Mouse (Mus musculus): ENCODE measurements around the gene Ces5a.

Ces5a gene

DNA sequence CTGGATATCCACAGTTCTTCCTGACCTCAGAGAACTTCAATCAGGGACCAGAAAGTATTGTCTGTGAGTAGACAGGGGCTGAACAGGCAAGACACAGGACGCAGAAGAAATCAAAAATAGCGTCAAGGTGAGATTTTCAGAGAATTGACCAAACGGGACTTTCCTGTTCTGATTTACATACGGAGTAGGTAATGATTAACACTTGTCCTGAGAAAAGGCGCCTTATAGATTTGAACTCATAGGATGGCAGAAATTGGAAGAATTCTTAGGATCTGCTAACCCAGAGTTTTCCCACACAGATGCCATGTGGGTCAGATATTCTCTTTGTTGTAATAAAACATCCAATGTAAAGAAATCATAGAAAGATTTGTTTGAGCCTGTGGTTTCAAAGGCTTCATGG is at the start of gene Ces5a:
Ces5a (minus strand) TSS at position 101 of the 400 bp plus-strand sequence.
- DNase-seq (ENCODE audit: low read depth, low spot score), result no peak

DNA sequence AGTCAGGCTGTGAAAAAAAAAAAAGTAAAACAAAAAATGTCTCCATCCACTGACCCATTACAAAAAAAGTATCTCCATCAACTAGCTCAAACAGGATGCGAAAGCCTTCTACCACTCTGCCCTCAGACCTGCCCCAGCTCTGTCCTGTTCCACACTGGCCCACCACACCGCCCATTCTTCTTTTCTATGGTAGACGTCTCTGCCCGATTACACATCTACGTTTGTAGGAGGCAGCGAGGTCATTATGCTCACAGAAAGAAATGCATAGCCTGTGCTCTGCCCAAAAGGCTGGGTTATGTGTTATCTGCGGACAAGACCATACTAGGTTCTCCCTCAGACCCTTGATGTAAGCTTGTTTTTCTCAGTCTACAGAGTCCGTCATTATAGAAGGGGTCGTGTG is 37.2 kb upstream of the Ces5a start:
- DNase-seq (ENCODE audit: low read depth, low spot score), result no peak

DNA sequence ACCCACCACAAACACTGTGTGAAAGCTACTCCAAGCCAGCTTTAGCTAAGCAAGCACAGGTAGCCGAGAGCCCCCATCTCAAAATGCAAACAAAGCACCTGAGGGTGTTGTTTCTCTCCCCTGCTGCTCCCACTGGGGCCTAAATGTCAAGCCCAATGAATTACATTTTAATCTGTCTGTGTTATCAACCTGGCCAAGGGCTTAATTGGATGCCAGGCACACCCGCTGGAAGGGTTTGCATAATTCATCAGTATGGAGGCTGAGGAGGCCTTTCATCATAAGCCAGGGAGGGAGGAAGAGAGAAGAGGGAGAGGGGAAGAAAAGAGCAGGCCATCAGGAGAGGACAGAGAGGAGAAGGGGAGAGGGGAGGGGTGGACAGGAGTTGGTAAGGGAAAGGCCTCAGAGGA is 36.5 kb upstream of the Ces5a start:
- DNase-seq (ENCODE audit: low read depth, low spot score), result no peak

DNA sequence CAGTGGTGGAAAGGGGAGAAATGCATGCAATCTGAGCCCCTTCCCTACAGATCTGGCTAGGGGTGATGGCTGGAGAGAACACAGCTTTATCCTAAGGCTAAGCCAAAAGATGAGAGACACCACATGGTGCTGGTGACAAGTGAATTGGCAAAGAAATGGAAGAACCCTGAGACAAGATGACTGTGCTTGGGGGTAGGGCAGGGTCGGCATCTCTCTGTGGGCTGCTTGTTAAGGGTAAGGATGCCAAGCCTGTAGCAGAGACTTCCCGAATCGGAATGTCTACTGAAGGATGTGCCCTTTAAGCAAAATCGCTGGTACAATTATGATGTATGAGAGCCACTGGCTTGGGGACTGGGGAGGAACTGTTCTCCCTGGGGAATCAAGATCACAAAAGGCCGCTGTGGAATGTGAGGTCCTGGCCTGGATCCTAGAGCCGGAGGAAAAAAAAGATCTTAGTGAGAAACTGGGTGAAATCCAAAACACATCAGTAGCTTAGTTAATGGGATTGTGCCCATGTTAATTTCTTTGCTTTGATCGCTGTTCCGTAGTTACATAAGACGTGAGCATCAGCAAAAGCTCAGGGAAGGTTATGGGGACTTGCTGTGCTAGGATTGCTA is 35.8 kb upstream of the Ces5a start:
- DNase-seq (ENCODE audit: low read depth, low spot score), result no peak

DNA sequence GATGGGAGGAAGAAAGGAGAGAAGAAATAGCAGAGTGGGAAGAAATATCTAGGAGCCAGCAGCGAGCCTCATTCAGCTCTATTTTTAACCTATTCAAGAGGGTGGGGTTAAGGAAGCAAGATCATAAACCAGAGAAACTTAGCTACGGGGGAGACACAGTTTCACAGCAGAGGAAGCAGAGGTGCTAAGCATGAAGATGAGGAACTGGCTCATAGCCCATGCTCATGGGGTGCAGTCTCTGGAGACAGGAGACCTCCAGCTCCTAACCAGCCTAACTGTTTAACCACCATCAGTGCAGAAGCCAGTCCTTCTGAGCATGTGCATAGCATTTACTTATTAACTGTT is 34.5 kb upstream of the Ces5a start:
- no peak for DNase-seq (ENCODE audit: low read depth, low spot score)

DNA sequence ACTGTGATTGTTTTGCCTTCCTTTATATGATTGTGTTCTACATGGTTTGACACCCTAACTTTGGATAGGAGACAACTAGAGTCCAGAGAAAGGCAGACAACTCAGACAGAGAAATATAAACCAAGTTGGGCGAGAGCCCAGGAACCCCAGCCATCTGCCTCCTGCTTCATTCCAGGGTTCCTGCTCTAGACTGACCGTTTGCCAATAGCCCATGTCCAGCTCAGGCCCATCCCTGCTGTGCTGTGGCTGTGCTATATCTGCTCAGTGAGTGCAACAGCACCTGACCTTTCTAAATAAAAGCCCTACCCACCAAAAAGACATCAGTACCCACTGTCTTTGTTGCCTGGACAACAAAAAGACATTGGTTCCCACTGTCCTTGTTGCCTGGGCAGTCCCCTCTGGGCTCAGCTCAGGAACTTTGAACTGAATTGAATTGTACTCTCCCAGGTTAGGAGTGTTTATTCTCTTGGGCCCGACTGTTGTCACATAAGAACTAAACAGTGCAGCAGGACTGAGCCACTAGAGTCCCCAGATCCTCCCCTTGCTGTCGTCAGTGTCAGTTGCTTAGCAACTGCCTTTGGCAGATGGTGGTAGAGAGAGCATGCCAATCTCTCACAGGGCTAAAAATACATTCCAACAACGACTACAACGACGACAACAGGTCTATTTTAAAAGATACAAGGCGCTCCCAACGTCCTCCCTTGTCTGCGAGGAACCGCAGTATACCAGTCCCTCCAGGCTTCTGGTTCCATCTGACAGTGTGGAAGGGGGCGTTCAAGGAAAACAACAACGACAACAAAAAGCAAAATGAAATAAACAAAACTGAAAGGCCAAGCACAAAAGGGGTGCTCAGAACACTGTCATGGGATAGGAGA is 33.9 kb upstream of the Ces5a start:
- DNase-seq (ENCODE audit: low read depth, low spot score), result peak; percentile 12

DNA sequence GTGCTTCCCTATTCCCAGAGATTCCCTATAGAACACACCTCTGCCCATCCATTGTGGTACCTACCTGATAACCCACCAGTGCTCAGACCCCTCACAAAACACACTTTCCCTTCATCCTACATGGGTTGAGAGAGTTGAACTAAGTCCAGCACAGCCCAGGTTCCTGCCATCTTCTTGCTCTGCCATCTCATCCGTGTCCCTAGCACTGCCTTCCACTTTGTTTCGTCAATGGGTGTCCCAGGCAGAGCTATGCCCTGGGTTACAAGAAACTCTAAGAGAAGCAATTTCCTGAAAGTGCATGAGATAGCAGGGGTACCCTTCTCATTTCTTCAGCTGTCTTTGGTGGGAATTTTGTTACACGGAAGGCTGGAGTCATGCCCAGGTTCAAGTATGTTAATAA is 33.0 kb upstream of the Ces5a start:
- no peak for DNase-seq (ENCODE audit: low read depth, low spot score)

DNA sequence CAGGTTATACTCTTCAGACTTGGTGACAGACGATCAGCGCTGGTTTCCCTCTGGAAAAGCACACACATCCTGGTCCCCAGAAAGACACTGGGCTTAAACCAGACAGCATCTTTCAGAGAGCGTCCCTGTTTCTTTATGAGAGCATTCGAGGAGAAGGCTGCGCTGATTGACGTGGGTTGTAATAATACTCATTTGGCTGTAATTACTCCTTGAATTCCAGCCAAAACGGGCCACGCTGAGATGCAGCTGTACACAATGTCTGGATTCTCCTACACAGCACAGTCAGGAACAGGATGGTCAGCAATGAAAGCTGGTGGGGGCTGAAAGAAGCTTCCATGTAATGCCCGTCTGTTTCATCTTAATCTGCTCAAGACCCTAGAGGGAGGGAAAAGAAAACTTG is 31.5 kb upstream of the Ces5a start:
- DNase-seq (ENCODE audit: low read depth, low spot score), result no peak

DNA sequence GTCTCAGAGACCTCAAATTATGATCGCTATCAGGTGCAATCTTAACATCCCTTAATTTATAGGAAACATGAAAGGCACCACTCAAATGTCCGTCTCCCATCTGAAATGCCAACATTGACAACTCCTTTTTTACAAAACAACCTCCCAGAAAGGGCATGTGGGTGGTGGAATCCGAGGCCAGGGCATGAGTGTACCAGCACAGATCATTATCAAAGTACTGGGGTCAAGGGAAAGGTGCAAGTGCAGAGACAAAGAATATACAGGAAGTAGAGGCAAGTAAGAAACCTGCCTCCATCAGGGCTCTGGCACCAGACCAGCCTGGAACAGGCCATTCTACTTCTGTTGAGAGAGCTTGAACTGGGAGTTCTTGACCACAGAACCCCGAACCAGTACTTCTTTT is 29.0 kb upstream of the Ces5a start:
- DNase-seq (ENCODE audit: low read depth, low spot score), result no peak

DNA sequence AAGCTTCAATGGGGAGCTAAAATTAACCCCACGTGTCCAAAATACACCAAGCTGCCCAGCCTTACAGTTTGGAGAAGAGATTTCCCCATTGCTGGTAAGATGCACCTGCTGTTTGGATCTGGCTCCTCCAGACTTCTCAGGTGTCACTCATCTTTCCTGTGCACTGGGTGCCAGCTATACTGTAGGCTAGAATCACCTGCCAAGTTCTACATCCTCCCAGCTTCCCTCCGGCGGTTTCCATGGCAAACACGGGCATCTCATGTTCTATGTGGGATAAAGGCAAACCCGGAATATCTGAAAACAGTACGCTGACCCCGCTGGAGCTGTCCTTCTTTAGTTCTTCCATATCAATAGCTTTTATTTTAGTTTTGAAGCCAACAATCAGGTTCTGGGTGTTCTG is 27.9 kb upstream of the Ces5a start:
- DNase-seq (ENCODE audit: low read depth, low spot score), result no peak

DNA sequence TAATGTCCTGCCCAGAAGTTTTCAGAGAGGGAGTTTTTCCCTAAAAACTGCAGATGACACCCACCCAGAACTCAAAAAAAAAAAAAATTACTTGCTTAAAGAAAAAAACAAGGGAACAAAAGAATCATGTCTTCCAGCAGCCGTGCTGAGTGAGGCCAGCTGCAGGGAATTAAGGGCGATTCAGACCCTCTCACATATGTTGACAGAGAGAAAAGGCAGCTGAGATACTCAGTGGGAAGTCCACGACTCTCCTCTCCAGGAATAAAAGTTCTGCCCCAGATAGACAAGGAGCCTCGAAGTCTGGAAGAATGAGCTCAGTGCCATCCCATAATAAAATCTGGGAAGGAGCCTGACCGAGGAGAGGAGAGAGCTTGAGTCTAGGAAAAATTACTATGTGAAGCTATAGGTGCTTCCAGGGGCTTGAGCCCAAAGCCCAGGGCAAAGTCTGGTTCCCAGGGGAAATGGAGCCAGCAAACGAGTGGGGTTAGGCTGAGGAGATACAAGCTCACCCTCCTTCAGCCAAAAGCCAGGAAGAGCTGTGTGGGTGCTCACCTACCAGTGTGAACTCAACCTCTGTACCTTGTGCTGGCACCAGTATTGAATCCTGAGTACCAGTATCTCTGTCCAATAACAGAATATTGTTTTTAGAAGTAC is 27.1 kb upstream of the Ces5a start:
- DNase-seq (ENCODE audit: low read depth, low spot score), result no peak

DNA sequence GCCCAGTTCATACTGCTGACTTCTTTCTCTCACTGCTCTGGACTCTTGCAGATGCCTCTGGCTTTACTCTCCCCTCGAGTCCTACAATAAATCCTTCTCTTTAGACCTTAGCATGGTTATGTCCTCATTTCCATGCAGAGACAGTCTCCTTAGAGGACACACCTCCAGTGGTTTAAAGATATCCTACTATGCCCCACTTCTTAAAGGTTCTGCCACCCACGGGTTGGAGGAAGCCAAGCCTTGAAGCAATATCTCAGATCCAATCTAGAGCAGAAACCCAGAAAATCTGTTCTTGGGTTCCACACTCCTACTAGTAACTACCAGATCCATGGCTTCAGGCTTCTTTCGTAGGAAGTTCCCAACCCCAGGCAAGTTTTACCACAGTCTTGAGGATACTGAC is 25.6 kb upstream of the Ces5a start:
- no peak for DNase-seq (ENCODE audit: low read depth, low spot score)

DNA sequence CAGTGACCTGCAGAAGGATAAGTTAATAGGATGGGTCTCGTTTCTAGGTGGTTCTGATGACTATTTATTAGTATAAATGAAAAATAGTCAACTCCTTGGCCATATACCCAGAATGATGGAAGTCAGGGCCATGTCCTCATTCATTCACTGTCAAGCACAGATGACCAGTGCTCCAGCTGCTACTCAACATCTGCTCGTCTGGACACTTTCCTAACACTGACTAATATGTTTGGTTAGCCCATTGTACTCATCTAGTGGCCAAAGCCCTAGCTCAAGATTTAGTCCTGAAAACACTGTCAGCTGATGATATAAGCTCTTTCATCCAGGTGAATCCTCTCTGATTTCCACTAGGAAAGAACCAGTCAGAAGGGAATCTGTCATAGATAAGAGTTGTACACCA is 24.1 kb upstream of the Ces5a start:
- DNase-seq (ENCODE audit: low read depth, low spot score), result no peak

DNA sequence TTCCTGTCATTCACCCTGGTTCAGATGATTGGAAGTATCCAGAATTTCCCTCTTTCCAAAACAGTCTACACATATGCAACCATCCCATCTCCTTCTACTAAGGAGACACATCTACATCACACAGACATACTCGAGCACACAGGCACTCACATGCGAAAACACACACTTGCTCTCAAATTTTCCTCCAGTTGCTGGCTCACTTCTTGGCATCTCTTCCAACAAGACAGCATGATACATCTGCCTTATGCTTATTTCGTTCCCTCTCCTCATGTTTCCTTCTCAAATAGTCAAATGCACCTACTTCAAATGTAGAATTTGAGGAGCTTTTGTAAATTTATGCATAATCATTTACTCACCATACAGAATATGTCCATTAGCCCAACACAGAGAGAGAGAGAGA is 33.0 kb downstream of the Ces5a start:
- DNase-seq (ENCODE audit: low read depth, low spot score), result no peak

DNA sequence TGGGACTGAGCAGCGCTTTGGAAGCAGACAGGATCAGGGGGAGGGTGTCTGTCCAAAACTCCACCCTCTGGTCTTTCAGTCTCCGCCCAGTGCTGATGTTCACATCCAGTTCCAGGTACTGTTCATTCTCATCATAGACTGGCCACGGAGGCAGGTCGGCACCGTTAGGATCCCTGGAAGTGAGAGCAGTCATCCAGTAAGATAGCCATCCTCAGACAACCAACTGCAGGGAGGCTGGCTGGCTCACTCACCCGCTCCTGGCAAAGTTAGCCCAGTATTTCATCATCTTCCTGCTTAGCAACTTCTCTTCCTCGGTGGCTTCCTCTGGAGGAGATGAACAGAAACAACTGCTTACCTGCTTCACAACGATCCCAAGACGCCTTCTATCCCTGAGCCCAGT is 36.2 kb downstream of the Ces5a start:
- peak; percentile 27 for DNase-seq (ENCODE audit: low read depth, low spot score)

DNA sequence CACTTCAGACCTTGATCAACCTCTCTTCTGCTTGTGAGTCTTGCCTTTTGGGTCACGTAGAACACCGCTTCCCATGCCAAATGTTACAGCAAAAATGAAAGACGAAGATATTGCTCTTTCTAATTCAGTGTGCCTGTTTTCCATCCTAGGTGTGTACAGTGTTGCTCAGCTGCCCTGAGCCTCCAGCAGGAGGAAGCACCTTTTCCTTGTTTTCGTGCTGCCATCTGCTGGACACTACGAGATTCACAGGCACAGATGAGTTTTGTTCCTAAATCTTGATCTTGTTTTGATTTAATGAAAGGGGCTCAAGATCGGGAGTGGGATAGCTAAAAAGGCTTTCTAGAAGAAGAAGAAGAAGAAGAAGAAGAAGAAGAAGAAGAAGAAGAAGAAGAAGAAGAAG is 40.3 kb downstream of the Ces5a start:
- DNase-seq (ENCODE audit: low read depth, low spot score), result peak; percentile 79

DNA sequence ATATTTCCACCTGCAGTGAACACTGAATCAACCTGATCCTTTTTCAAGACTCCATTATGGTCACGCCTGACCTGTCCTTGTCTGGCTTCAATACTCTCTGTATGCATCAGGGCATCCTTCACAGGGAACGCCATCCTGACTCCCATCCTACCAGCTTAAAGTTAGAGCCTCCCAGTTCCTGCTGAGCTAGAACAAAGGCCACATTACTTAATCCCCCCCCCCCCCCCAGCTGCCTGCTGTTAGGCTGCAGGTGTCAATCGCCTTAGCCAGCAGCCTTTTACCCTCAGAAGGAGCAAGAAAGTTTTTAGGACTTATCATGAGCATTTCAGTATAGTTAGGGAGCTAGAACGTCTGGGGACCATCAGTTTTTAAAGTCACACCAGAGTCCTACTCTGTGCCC is 46.9 kb downstream of the Ces5a start:
- DNase-seq (ENCODE audit: low read depth, low spot score), result peak; percentile 8

DNA sequence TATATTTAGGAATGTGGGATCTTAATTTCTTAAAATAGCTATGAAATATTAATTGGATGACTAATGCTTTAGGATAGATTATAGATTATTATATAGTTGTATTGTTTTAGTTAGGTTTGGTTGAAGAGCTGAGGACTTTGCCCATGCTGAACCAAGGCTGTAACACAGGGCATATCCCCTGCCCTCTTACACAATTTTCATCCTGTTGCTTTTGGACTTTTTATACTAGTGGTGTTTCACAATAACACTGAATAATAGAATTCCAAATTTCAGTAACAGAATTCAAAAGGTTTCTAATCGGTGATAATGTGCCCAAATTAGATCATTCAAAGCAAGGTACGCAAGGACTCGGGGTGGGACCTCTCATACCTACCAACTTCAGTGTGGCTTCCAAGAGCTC is 57.4 kb downstream of the Ces5a start:
- no peak for DNase-seq (ENCODE audit: low read depth, low spot score)

DNA sequence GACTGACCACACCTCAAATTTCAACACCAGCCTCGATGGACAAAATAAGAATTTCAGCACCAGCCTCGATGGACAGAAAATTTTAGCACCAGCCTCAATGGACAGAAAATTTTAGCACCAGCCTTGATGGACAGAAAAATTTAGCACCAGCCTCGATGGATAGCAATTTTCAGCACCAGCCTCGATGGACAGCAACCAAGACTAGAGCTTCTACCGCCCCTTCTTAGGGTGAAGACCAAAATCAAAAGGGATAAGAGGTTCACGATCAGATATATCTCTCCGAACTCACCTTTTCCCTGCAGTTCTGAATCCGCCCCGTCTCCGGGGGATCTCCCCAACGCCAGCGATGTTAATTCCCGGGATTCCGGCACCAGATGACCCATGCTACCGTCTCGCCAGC is 65.9 kb downstream of the Ces5a start:
- DNase-seq (ENCODE audit: low read depth, low spot score), result peak; percentile 54

DNA sequence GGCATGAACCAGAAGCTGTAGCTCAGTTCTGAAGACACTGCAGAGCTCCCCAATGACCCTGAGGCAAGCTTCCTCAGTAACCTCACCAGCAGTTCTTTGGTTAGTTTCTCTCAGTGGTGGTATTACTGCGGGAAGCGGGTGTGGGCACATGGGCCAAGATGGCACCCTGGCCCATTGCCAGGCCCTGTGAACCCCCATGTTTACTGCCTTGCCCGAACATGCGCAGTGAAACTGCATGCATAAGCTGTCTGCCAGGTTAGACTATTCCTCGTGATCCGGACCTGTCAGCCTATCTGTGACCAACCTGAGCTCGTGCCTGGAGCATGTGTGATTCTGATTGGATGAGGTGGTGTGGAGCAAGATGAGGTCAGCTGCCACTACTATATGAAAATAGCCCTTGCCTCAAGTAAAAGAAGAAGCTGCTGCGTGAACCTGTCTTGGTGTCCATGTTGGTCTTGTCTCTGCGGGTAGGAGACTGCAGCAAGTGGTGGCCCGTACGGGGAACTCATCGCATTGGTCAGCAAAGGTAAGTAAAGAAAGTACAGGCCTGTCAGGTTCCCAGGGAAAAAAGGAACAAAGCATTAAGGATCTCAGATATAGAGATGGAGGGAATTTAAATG is 81.3 kb downstream of the Ces5a start:
- no peak for DNase-seq (ENCODE audit: low read depth, low spot score)

Measured in ZHBTc4 (cell line).